In the genomic region with DNA sequence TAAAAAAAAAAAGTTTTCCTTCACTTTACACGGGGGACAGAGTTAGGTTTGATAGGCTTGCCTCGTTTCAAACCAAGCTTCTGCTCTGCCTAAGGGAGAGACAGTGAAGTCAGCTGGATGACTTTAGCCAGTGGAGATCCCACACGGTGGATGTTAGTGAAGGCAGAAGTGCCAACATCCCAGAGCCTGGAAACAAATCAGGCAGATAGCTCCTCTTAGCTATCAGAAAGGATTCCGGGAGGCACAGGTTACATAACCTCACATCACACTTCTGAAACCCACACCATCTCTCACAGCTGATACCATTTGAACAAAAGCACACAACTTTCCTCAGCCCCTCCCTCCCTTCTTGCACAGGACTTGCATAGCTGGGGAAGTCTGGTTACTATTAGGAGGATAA, we compare ENCODE assay signal across 24 mouse cellular contexts. TPM values are rescaled to one million over a fixed set of nuclear protein-coding genes. Genes with fewer than 3 reads are reported as not detected.
DNase-seq lines count a peak whose midpoint lies in the region; ATAC-seq lines count a peak whose summit lies in the region.
"Had no signal": no experiment of that assay in that cellular context is flagged by ENCODE, and none has a peak within 500 bp of the region (broad histone marks: within the 10 kb centered on the region; RNA-seq: fewer than 3 reads in every experiment).

No protein-coding gene starts in this region.

- intact Hi-C loops in heart, postnatal 36 days (cut with DNase I): no loop called here

- 0 out of 2 replicates have a peak overlapping the region, but pooled peaks have one; percentile 4 for H3K27ac ChIP-seq in heart, embryonic 15.5 days
- H3K27ac ChIP-seq in lung, embryonic 16.5 days (ENCODE audit: low read length): peak overlapping the region; percentile 49
- 0 out of 2 replicates have a peak overlapping the region, but pooled peaks have one; percentile 30 for H3K27ac ChIP-seq in embryonic facial prominence, embryonic 12.5 days
- peak overlapping the region; percentile 68 for H3K27ac ChIP-seq in stomach, embryonic 16.5 days (ENCODE audit: low read length)
- H3K27ac ChIP-seq: hindbrain, embryonic 13.5 days; limb, embryonic 10.5 days; liver, embryonic 15.5 days; macrophage; neural tube, embryonic 15.5 days; stomach, embryonic 15.5 days had no signal

- WGBS in heart, embryonic 15.5 days: 25% methylated on average over 4 of the region's 4 CpGs
- 29% methylated on average over 4 of the region's 4 CpGs for WGBS in lung, embryonic 16.5 days
- WGBS in embryonic facial prominence, embryonic 12.5 days: 37% methylated on average over 4 of the region's 4 CpGs
- WGBS in stomach, embryonic 16.5 days: 47% methylated on average over 4 of the region's 4 CpGs

- H3K9ac ChIP-seq in heart, embryonic 15.5 days: no peak overlapping the region
- no peak overlapping the region for H3K9ac ChIP-seq in lung, embryonic 16.5 days (ENCODE audit: low read length)
- no peak overlapping the region for H3K9ac ChIP-seq in embryonic facial prominence, embryonic 12.5 days
- no peak overlapping the region; the same call in 1 of the 2 replicates for H3K9ac ChIP-seq in stomach, embryonic 16.5 days (ENCODE audit: low read length)
- H3K9ac ChIP-seq: hindbrain, embryonic 13.5 days; liver, embryonic 15.5 days; neural tube, embryonic 15.5 days; stomach, embryonic 15.5 days had no signal

- H3K4me3 ChIP-seq in heart, embryonic 15.5 days: no peak overlapping the region
- no peak overlapping the region for H3K4me3 ChIP-seq in lung, embryonic 16.5 days (ENCODE audit: low read length)
- no peak overlapping the region for H3K4me3 ChIP-seq in embryonic facial prominence, embryonic 12.5 days
- 0 out of 2 replicates have a peak overlapping the region, but pooled peaks have one; percentile 9 for H3K4me3 ChIP-seq in stomach, embryonic 16.5 days (replicated peaks; ENCODE audit: low read length)
- H3K4me3 ChIP-seq: hindbrain, embryonic 13.5 days; limb, embryonic 10.5 days; liver, embryonic 15.5 days; neural tube, embryonic 15.5 days; stomach, embryonic 15.5 days had no signal

- no peak for ATAC-seq in heart, embryonic 15.5 days (replicated peaks; ENCODE audit: insufficient number of reproducible peaks, insufficient read depth, low FRiP score, low read depth)
- ATAC-seq in lung, embryonic 16.5 days (ENCODE audit: low read depth): peak; percentile 43; the same call in 1 of the 2 replicates
- no peak for ATAC-seq in embryonic facial prominence, embryonic 12.5 days (ENCODE audit: insufficient number of reproducible peaks, insufficient read depth, low FRiP score, low TSS enrichment)
- ATAC-seq in stomach, embryonic 16.5 days (ENCODE audit: insufficient read depth, low FRiP score): no peak
- ATAC-seq: activated CD4-positive, CD25-positive, alpha-beta regulatory T cell, adult 4 months had no signal

- no peak for DNase-seq in heart, postnatal 36 days
- no peak for DNase-seq in lung, adult 18-20 months
- DNase-seq in adrenal gland, adult (ENCODE audit: inconsistent age in 2 of 2, low spot score in 1 of 2): no peak
- DNase-seq: adrenal gland, postnatal 14 days; cerebellum, adult 9-10 months; kidney, adult 18-20 months; kidney, postnatal 4 days; layer of hippocampus, adult 9-11 months; liver; right cerebral cortex, adult 18-20 months; thymus, adult 2 months; thymus, postnatal 4 days had no signal

- no peaks in the 10 kb centered on the region for H3K9me3 ChIP-seq in heart, embryonic 15.5 days (replicated peaks)
- H3K9me3 ChIP-seq in lung, embryonic 16.5 days (ENCODE audit: control insufficient read depth, low read length): no peaks in the 10 kb centered on the region
- no peaks in the 10 kb centered on the region for H3K9me3 ChIP-seq in embryonic facial prominence, embryonic 12.5 days
- no peaks in the 10 kb centered on the region for H3K9me3 ChIP-seq in stomach, embryonic 16.5 days (replicated peaks; ENCODE audit: control insufficient read depth, low read length)
- H3K9me3 ChIP-seq: hindbrain, embryonic 13.5 days; limb, embryonic 10.5 days; liver, embryonic 15.5 days; neural tube, embryonic 15.5 days; stomach, embryonic 15.5 days had no signal

- no peak overlapping the region for H3K4me2 ChIP-seq in heart, embryonic 15.5 days
- no peak overlapping the region for H3K4me2 ChIP-seq in lung, embryonic 16.5 days (ENCODE audit: low read depth, low read length)
- H3K4me2 ChIP-seq in embryonic facial prominence, embryonic 12.5 days (replicated peaks): no peak overlapping the region
- H3K4me2 ChIP-seq in stomach, embryonic 16.5 days (ENCODE audit: low read depth, low read length): no peak overlapping the region
- H3K4me2 ChIP-seq: hindbrain, embryonic 13.5 days; liver, embryonic 15.5 days; midbrain, embryonic 11.5 days; neural tube, embryonic 15.5 days had no signal

- H3K27me3 ChIP-seq in heart, embryonic 15.5 days: no peaks in the 10 kb centered on the region
- no peaks in the 10 kb centered on the region for H3K27me3 ChIP-seq in lung, embryonic 16.5 days (ENCODE audit: control insufficient read depth, insufficient read depth, low read depth, low read length)
- H3K27me3 ChIP-seq in embryonic facial prominence, embryonic 12.5 days: no peaks in the 10 kb centered on the region
- H3K27me3 ChIP-seq in stomach, embryonic 16.5 days (ENCODE audit: control insufficient read depth, insufficient read depth, low read length): no peaks in the 10 kb centered on the region
- H3K27me3 ChIP-seq: hindbrain, embryonic 13.5 days; liver, embryonic 15.5 days; neural tube, embryonic 15.5 days; stomach, embryonic 15.5 days had no signal

- 0 out of 2 replicates have a peak, but pooled peaks cover 2% of the 10 kb centered on the region for H3K36me3 ChIP-seq in heart, embryonic 15.5 days
- no peaks in the 10 kb centered on the region for H3K36me3 ChIP-seq in lung, embryonic 16.5 days (ENCODE audit: control insufficient read depth, insufficient read depth, low read length)
- H3K36me3 ChIP-seq in embryonic facial prominence, embryonic 12.5 days: no peaks in the 10 kb centered on the region
- H3K36me3 ChIP-seq in stomach, embryonic 16.5 days (ENCODE audit: control insufficient read depth, insufficient read depth, low read length): peaks cover 2% of the 10 kb centered on the region; the same call in 1 of the 2 replicates
- H3K36me3 ChIP-seq: limb, embryonic 10.5 days; stomach, embryonic 15.5 days had no signal

- H3K4me1 ChIP-seq in heart, embryonic 15.5 days (replicated peaks): peaks cover 16% of the 10 kb centered on the region
- H3K4me1 ChIP-seq in lung, embryonic 16.5 days (replicated peaks; ENCODE audit: control insufficient read depth, insufficient read depth, low read length): peaks cover 4% of the 10 kb centered on the region; the same call in 1 of the 2 replicates
- H3K4me1 ChIP-seq in embryonic facial prominence, embryonic 12.5 days: 0 out of 2 replicates have a peak, but pooled peaks cover 3% of the 10 kb centered on the region
- no peaks in the 10 kb centered on the region for H3K4me1 ChIP-seq in stomach, embryonic 16.5 days (ENCODE audit: control insufficient read depth, insufficient read depth, low read length)
- H3K4me1 ChIP-seq: hindbrain, embryonic 13.5 days; neural tube, embryonic 15.5 days; stomach, embryonic 15.5 days had no signal

RNA-seq across cellular contexts. Expression of a gene that starts 38.1 kb away (rescaled TPM):
- 132 and 157 TPM in 2 replicates for polyA plus RNA-seq in heart, embryonic 15.5 days (2015; fragmentation: Nextera tagmentation; extraction: Ambion mirVana)
- 10 to 100 TPM; 62.9 to 70.7 TPM for total RNA-seq in heart, postnatal 36 days (2021)
- polyA plus RNA-seq in lung, embryonic 16.5 days (2015; fragmentation: Nextera tagmentation; extraction: Ambion mirVana): 171 and 193 TPM in 2 replicates
- polyA plus RNA-seq in embryonic facial prominence, embryonic 12.5 days (2016; fragmentation: Nextera tagmentation; extraction: Ambion mirVana): 228 and 234 TPM in 2 replicates
- polyA plus RNA-seq in stomach, embryonic 16.5 days (2015; fragmentation: Nextera tagmentation; extraction: Ambion mirVana): 173 and 189 TPM in 2 replicates

RNA-seq across cellular contexts. Expression of a gene that starts 55.8 kb away (rescaled TPM):
- 170 and 202 TPM in 2 replicates for polyA plus RNA-seq in heart, embryonic 15.5 days (2015; fragmentation: Nextera tagmentation; extraction: Ambion mirVana)
- 100 to 1,000 TPM in 1 of 2 experiments, 10 to 100 TPM in 1; 95.8 to 110 TPM for total RNA-seq in heart, postnatal 36 days (2021)
- polyA plus RNA-seq in lung, embryonic 16.5 days (2015; fragmentation: Nextera tagmentation; extraction: Ambion mirVana): 261 and 272 TPM in 2 replicates
- polyA plus RNA-seq in embryonic facial prominence, embryonic 12.5 days (2016; fragmentation: Nextera tagmentation; extraction: Ambion mirVana): 232 and 233 TPM in 2 replicates
- polyA plus RNA-seq in stomach, embryonic 16.5 days (2015; fragmentation: Nextera tagmentation; extraction: Ambion mirVana): 251 and 271 TPM in 2 replicates

Comparison
In these comparisons a context has a peak if more than half of its experiments do, and no peak if none do; other contexts are left out.
1. H3K27ac ChIP-seq: peak in every context shown above with its lines; median percentile 68 in stomach, embryonic 16.5 days; 49 in lung, embryonic 16.5 days; 30 in embryonic facial prominence, embryonic 12.5 days; 4 in heart, embryonic 15.5 days.